Mouse (Mus musculus) monocyte, adult 5-6 weeks (primary cell): ENCODE data around the gene Lin7b. TPM values are rescaled to one million over a fixed set of nuclear protein-coding genes. Genes with fewer than 3 reads are reported as not detected.

Source experiments
- ATAC-seq: fragments of 153-309, 156-312 bp; replicated peaks from 2 replicates; pipeline ENCODE4 v1.8.0; 2017; ENCODE audit warnings: mild to moderate bottlenecking; ENCODE audit not compliant: low TSS enrichment, insufficient number of reproducible peaks, severe bottlenecking, poor library complexity, low FRiP score
- total RNA-seq: library from RNA; stranded (forward); fragments of 200-1000, 200-491, 200-594 nt; gene quantifications from 3 replicates; pipeline ENCODE4 v1.2.3, GENCODE M21; 2017

Gene Lin7b
- total RNA-seq, 1 experiment from 2014 or later, result not detected

DNA sequence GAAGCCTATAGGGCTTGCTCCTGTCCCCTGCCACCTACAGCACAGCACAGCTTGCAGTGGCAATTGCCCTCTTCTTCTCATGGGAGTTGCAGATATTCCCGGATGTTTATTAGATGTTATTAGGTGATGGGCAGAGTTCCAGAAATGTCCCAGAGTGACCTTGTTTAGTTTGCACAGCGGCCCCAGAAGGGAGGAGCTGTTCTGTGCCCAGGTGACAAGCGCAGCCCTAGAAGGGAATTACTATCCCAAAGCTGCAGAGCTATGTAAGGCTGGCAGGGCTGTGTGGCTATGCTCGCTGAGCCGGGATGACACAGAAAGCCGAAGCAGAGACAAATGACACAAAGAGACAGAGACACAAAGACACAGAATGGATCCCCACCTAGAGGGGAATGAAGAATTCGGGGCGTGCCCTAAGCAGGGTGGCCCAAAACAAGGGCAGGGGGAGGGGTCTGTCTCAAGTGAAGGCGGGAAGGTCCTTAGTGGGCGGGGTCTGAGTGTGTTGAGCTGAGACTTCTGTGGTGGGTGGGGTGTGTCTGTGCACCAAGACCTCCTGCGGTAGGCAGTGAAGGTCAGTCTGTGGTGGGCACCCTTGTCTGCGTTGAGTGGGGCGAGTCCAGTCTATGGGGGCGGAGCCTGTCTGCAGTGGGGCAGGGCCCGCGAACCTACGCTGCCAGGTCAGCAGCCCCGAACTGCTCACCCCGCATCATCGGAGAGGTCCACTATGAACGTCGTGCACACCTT, 37.5 kb downstream of the Lin7b start:
- peak; percentile 9; the same call in 1 of the 2 replicates for ATAC-seq

GRCm38 (mm10) chr7:45331502-45331901, 38.9 kb downstream of the Lin7b start:
- no peak for ATAC-seq

DNA sequence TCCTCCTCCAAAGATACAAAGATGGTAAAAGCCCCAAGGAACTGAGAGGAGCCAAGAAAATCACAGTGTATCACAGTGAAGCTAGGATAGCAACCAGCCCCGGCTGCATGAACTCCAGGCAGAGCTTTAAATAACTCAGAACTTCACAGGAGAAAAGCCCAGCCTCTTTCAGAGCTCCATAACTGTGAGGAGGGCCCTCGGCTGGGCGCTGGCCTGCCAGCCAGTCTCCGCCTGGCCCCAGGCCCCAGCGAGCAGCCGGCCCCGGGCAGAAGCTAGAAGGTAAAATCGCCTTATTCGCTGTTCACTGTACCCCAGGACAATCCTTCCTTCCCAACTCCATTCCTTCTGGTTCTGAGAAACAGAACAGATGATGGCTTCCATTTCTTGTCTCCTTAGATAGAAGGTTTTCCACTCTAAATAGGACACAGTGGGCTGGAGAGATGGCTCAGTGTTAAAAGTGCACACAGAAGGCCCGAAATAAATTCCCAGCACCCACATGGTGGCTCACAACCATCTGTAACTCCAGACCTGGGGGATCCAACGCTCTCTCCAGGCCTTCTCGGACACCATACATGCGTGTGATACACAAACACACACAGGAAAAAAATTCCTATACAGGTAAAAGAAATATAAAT, 41.4 kb downstream of the Lin7b start:
- no peak for ATAC-seq

DNA sequence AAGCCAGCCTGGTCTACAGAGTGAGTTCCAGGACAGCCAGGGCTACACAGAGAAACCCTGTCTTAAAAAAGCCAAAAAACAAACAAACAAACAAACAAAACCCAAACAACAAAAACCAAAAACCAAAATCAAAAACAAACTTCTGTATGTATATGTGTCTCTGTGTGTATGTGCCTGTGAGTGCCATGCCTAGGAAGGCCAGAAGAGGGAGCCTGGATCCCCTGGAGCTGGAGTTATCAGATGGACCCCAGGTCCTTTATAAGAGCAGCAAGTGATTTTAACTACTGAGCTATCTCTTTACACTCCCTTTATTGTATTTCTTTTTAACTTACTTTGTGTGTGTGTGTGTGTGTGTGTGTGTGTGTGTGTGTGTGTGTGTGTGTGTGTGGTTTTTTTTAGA, 44.6 kb downstream of the Lin7b start:
- ATAC-seq, result no peak

GRCm38 (mm10) chr7:45323069-45323468, 47.3 kb downstream of the Lin7b start:
- no peak for ATAC-seq

GRCm38 (mm10) chr7:45322245-45322644, 48.1 kb downstream of the Lin7b start:
- ATAC-seq, result no peak

Other genes starting within 250 kb of the Lin7b start
- 1,164 to 1,516 TPM (median 1,507 TPM) in 3 replicates for gene Rps11, start 246.1 kb downstream of the Lin7b start, total RNA-seq
- 2,771 to 4,251 TPM (median 4,236 TPM) in 3 replicates for gene Rpl13a, start 241.8 kb downstream of the Lin7b start, total RNA-seq
- 1.5 TPM in 1 of 3 replicates, not detected in the others for gene Gm45713, start 234.4 kb downstream of the Lin7b start, total RNA-seq
- gene Flt3l, start 234.2 kb downstream of the Lin7b start, total RNA-seq, result 35.3 to 62.4 TPM (median 36.7 TPM) in 3 replicates
- 23.4 to 37.8 TPM (median 26.8 TPM) in 3 replicates for gene Pih1d1, start 216.3 kb downstream of the Lin7b start, total RNA-seq
- gene Aldh16a1, start 216.0 kb downstream of the Lin7b start, total RNA-seq, result 28.6 to 46.8 TPM (median 34.2 TPM) in 3 replicates
- gene Slc17a7, start 206.6 kb downstream of the Lin7b start, total RNA-seq, result not detected in 3 replicates
- gene Gfy, start 191.0 kb downstream of the Lin7b start, total RNA-seq, result not detected in 3 replicates
- not detected in 3 replicates for gene Pth2, start 189.6 kb downstream of the Lin7b start, total RNA-seq
- gene Ccdc155, start 165.7 kb downstream of the Lin7b start, total RNA-seq, result 0.75 TPM in 1 of 3 replicates, not detected in the others
- gene Dkkl1, start 158.4 kb downstream of the Lin7b start, total RNA-seq, result 4.7 to 8.7 TPM (median 6.1 TPM) in 3 replicates
- gene Tead2, start 154.8 kb downstream of the Lin7b start, total RNA-seq, result 0.48 to 2.5 TPM (median 0.64 TPM) in 3 replicates
- gene Cd37, start 131.5 kb downstream of the Lin7b start, total RNA-seq, result 112 to 185 TPM (median 125 TPM) in 3 replicates
- gene Slc6a16, start 129.5 kb downstream of the Lin7b start, total RNA-seq, result 0.64 TPM in 1 of 3 replicates, not detected in the others
- gene Slc6a21, start 93.1 kb downstream of the Lin7b start, total RNA-seq, result not detected in 3 replicates
- gene Trpm4, start 36.8 kb downstream of the Lin7b start, total RNA-seq, result 9.7 to 15.3 TPM (median 10.4 TPM) in 3 replicates
- not detected in 3 replicates for gene Hrc, start 35.3 kb downstream of the Lin7b start, total RNA-seq
- gene Ppfia3, start 3.6 kb downstream of the Lin7b start, total RNA-seq, result 0.19 TPM in 1 of 3 replicates, not detected in the others
- gene Snrnp70, start 25.2 kb upstream of the Lin7b start, total RNA-seq, result 293 to 444 TPM (median 324 TPM) in 3 replicates
- not detected in 3 replicates for gene Kcna7, start 35.1 kb upstream of the Lin7b start, total RNA-seq
- gene Ntf5, start 43.1 kb upstream of the Lin7b start, total RNA-seq, result not detected in 3 replicates
- not detected in 3 replicates for gene Lhb, start 50.2 kb upstream of the Lin7b start, total RNA-seq
- 3.6 to 4.9 TPM (median 3.9 TPM) in 3 replicates for gene Gys1, start 64.3 kb upstream of the Lin7b start, total RNA-seq
- gene Ruvbl2, start 67.5 kb upstream of the Lin7b start, total RNA-seq, result 18.0 to 33.4 TPM (median 23.3 TPM) in 3 replicates
- gene Ftl1, start 89.3 kb upstream of the Lin7b start, total RNA-seq, result 1,006 to 1,190 TPM (median 1,165 TPM) in 3 replicates
- gene Bax, start 96.3 kb upstream of the Lin7b start, total RNA-seq, result 36.4 to 55.8 TPM (median 38.5 TPM) in 3 replicates
- gene Tulp2, start 111.3 kb upstream of the Lin7b start, total RNA-seq, result 3.2 TPM in 1 of 3 replicates, not detected in the others
- gene Gm45808, start 116.2 kb upstream of the Lin7b start, total RNA-seq, result not detected in 3 replicates
- gene Dhdh, start 118.2 kb upstream of the Lin7b start, total RNA-seq, result 7.0 to 8.3 TPM (median 7.5 TPM) in 3 replicates
- gene Nucb1, start 139.8 kb upstream of the Lin7b start, total RNA-seq, result 128 to 251 TPM (median 142 TPM) in 3 replicates
- gene Ppp1r15a, start 155.7 kb upstream of the Lin7b start, total RNA-seq, result 204 to 390 TPM (median 221 TPM) in 3 replicates
- 0.10 TPM in 1 of 3 replicates, not detected in the others for gene Plekha4, start 155.7 kb upstream of the Lin7b start, total RNA-seq
- gene Hsd17b14, start 184.3 kb upstream of the Lin7b start, total RNA-seq, result not detected in 3 replicates
- 5.1 to 21.4 TPM (median 11.9 TPM) in 3 replicates for gene Bcat2, start 199.6 kb upstream of the Lin7b start, total RNA-seq
- not detected in 3 replicates for gene Fgf21, start 244.9 kb upstream of the Lin7b start, total RNA-seq
- not detected in 3 replicates for gene Fut1, start 246.7 kb upstream of the Lin7b start, total RNA-seq